Mouse (Mus musculus): Measurements from ENCODE around the gene Catsperg1. TPM values are rescaled to one million over a fixed set of nuclear protein-coding genes. Genes with fewer than 3 reads are reported as not detected.
"Not testable (repeated sequence)": the region's sequence is repeated elsewhere in the genome, so short reads cannot be mapped to it uniquely, and the experiment has no call there.

The Catsperg1 gene
- polyA plus RNA-seq, 1 experiment from 2014 or later, result 0.45 TPM

- DNase-seq (ENCODE audit: low spot score), result no peak
- no peak overlapping the region for H3K4me3 ChIP-seq
- H3K27ac ChIP-seq, result no peak overlapping the region
- no peaks in the 10 kb centered on the region for H3K9me3 ChIP-seq (replicated peaks)
- peaks cover 39% of the 10 kb centered on the region for H3K36me3 ChIP-seq
- peaks cover 21% of the 10 kb centered on the region for H3K27me3 ChIP-seq (ENCODE audit: low read depth, poor library complexity, severe bottlenecking)
- WGBS, result 86% methylated on average over 7 of the region's 7 CpGs
- peaks cover 18% of the 10 kb centered on the region for H3K4me1 ChIP-seq
These were observed 31.0 kb upstream of the Catsperg1 start for GRCm38 (mm10) chr7:29244732-29245416.

DNA sequence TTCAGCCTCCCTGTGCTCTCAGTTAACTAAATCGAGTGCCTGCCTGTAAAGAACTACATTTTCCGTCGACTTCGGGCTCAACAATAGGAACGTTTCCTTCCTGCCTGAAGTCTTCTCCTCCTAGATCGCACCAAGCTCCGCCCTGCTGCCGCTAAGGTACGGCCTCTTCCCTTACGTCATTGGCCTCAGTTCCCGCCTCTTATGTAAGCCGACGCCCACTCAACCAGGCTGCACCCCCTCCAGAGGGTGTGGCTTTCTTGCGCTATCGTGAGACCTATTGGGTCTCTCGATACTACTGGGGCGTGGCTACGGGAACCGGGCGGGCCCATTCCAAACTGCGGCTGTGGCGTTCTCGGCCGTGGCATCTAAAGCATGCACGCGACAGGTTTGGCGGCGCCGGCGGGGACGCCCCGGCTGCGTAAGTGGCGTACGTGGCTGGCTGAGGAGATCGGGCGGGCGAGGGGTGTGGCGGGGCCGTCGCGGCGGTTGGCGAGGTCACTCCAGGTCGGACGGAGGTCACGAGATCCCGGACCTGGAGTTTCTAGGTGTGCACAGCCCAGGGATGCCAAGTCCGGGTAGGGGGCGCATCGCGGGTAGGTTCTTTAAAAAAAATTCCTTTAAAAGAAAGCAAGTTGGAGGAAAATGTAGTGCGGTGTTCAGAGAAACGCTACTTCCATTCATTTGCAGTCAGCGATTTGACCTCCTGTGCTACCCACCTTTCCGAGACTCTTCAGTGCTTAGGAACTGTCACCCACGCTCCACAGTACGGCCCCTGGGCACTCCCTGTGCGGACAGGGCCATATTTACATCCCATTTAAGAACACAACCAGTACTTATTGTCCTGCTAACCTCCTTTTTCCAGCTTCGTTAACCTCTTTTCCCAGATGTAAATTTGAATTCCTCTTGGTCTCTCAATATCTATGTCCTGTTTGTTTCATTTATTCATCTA lies 24.5 kb upstream of the Catsperg1 start, which contains the start of gene Yif1b:
TSS of gene Yif1b (plus strand) at position 311 of the 949 bp plus-strand sequence.
- DNase-seq (ENCODE audit: low spot score), result peak; percentile 98

GRCm38 (mm10) chr7:29237596-29237995 lies 23.8 kb upstream of the Catsperg1 start:
- DNase-seq (ENCODE audit: low spot score); H3K36me3 ChIP-seq; H3K9me3 ChIP-seq (replicated peaks): not testable (repeated sequence)
- Histone ChIP-seq H3K27me3 (ENCODE audit: low read depth, poor library complexity, severe bottlenecking) (peaks cover 16% of the 10 kb centered on the region), H3K27ac (peak overlapping the region; percentile 89), H3K4me3 (peak overlapping the region; percentile 70), H3K4me1 (peaks cover 18% of the 10 kb centered on the region)
- WGBS, result 34% methylated on average over 6 of the region's 6 CpGs

More for the DNA sequence above, 24.5 kb upstream of the Catsperg1 start, which contains the start of gene Yif1b:
- Histone ChIP-seq H3K4me3 (peak within 1 kb of the TSS; percentile 70), H3K27ac (peak within 1 kb of the TSS; percentile 89), H3K36me3 (no peaks in the 10 kb centered on the region; the same call in 1 of the 2 replicates), H3K4me1 (peaks cover 17% of the 10 kb centered on the region), H3K27me3 (ENCODE audit: low read depth, poor library complexity, severe bottlenecking) (peaks cover 9% of the 10 kb centered on the region), H3K9me3 (replicated peaks) (no peaks in the 10 kb centered on the region)
- under 1% methylated on average over 60 of the region's 60 CpGs for WGBS

DNA sequence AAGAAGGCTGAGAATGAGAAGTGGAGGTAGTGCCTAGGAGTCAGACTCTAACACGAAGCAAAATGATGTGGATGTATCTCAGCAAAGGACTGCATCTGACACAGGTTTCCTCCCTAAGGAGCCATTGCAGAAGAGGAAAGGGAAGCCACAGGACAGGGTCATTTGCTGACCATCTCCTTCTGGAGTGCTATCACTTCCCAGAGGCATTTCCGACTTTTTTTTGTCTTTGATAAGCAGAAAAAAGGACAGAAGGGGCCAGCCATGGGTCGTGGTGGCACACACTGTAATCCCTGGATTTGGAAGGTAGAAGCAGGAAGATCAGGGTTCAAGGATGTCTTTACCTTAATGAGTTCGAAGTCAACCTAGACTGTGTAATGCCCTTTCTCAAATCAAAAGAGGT lies 22.8 kb upstream of the Catsperg1 start:
- no peaks in the 10 kb centered on the region for H3K9me3 ChIP-seq (replicated peaks)
- no peak overlapping the region for H3K4me3 ChIP-seq
- no peak for DNase-seq (ENCODE audit: low spot score)
- H3K36me3 ChIP-seq, result no peaks in the 10 kb centered on the region; the same call in 1 of the 2 replicates
- peaks cover 26% of the 10 kb centered on the region for H3K4me1 ChIP-seq
- peaks cover 26% of the 10 kb centered on the region for H3K27me3 ChIP-seq (ENCODE audit: low read depth, poor library complexity, severe bottlenecking)
- H3K27ac ChIP-seq, result no peak overlapping the region
- whole genome bisulfite sequencing, result 87% methylated on average over 4 of the region's 4 CpGs

DNA sequence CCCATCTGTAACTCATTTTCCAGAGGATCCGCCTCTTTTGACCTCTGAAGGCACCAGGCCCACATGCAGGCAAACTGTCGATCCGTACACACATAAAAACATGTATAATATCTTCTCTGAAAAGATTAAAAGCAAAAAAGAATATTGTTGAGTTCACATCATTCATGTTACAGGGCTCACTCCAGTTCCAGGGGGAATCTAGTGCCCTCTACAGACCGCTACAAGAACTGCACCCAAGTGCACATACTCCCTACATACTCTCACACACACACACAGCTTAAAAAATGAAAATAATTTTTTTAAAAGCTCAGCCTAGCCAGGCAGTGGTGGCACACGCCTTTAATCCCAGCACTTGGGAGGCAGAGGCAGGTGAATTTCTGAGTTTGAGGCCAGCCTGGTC lies 20.8 kb upstream of the Catsperg1 start:
- 69% methylated on average over 5 of the region's 5 CpGs for WGBS
- H3K27ac ChIP-seq, result no peak overlapping the region

DNA sequence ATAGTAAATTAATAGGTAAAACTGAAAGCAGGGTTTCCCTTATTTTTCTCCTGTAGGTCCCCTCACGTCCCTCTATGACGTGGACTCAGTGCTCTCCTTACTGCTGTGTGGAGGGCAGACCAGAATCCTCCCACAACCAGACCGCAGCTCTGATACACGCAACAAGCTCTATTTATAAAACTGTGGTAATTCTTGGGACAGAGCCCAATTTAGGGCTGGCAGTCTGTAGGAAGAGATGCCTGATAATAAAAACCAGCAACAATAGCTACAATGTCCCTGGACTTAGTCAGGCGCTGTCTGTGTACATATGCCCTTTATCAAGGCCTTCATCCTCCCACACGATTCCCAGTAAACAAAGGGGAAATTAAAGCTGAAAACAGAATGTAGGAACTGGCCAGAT lies 19.9 kb upstream of the Catsperg1 start:
- WGBS, result 88% methylated on average over 6 of the region's 6 CpGs
- Histone ChIP-seq H3K27ac (no peak overlapping the region), H3K36me3 (no peaks in the 10 kb centered on the region), H3K4me3 (no peak overlapping the region), H3K27me3 (ENCODE audit: low read depth, poor library complexity, severe bottlenecking) (peaks cover 55% of the 10 kb centered on the region), H3K9me3 (replicated peaks) (no peaks in the 10 kb centered on the region), H3K4me1 (peaks cover 15% of the 10 kb centered on the region)
- no peak for DNase-seq (ENCODE audit: low spot score)

More for the DNA sequence above, 20.8 kb upstream of the Catsperg1 start:
- H3K4me1 ChIP-seq, result peaks cover 25% of the 10 kb centered on the region
- H3K36me3 ChIP-seq, result no peaks in the 10 kb centered on the region
- no peak for DNase-seq (ENCODE audit: low spot score)
- H3K4me3 ChIP-seq, result no peak overlapping the region
- H3K9me3 ChIP-seq (replicated peaks), result no peaks in the 10 kb centered on the region
- H3K27me3 ChIP-seq (ENCODE audit: low read depth, poor library complexity, severe bottlenecking), result peaks cover 46% of the 10 kb centered on the region

DNA sequence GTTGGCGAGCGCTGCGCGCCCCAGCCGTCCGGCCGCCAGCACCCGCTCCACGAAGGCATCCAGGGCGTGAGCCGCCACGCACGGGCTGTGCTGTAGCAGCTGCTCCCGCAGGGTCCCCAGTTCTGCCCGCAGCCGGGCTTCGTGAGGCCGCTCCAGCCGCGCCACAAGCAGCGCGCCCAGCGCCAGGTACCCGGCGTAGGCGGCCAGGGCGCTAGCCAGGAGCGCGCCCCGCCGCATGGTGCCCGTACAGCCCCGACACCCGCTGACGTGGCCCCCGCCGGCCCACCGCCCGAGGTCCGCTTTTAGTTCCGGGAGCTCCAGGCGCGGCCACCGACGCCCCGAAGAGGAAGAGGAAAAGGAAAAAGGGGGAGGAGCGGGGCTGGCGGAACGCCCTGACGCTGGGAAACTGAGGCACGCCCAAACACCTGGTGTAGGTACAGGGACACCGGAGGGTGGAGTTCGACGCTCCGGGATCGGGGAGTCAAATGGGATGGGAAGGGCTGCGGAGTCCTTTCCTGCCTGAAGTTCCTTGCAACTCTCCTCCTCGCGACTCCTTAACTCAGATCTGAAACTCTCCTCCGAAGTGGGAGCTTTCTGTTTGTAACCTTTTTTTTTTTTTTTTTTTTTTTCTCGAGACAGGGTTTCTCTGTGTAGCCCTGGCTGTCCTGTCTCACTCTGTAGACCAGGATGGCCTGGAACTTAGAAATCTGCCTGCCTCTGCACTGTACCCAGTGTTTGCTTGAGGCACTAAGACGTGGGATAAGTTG lies 18.6 kb upstream of the Catsperg1 start, which contains the start of gene Kcnk6:
TSS of gene Kcnk6 (minus strand) at position 269 of the 767 bp plus-strand sequence.
- peak within 1 kb of the TSS; percentile 58 for H3K4me3 ChIP-seq
- peaks cover 55% of the 10 kb centered on the region for H3K27me3 ChIP-seq (ENCODE audit: low read depth, poor library complexity, severe bottlenecking)
- peaks cover 9% of the 10 kb centered on the region for H3K4me1 ChIP-seq
- no peaks in the 10 kb centered on the region for H3K36me3 ChIP-seq
- peak within 1 kb of the TSS; percentile 75 for H3K27ac ChIP-seq
- no peaks in the 10 kb centered on the region for H3K9me3 ChIP-seq (replicated peaks)
- DNase-seq (ENCODE audit: low spot score), result peak; percentile 55
- under 1% methylated on average over 62 of the region's 62 CpGs for WGBS

- peaks cover 55% of the 10 kb centered on the region for H3K27me3 ChIP-seq (ENCODE audit: low read depth, poor library complexity, severe bottlenecking)
- 59% methylated on average over 3 of the region's 3 CpGs for WGBS
- no peaks in the 10 kb centered on the region for H3K36me3 ChIP-seq
- peaks cover 9% of the 10 kb centered on the region for H3K4me1 ChIP-seq
- no peaks in the 10 kb centered on the region for H3K9me3 ChIP-seq (replicated peaks)
- no peak for DNase-seq (ENCODE audit: low spot score)
- H3K27ac ChIP-seq, result no peak overlapping the region
- H3K4me3 ChIP-seq, result peak overlapping the region; percentile 58
These were observed 17.7 kb upstream of the Catsperg1 start for GRCm38 (mm10) chr7:29231517-29231916.

DNA sequence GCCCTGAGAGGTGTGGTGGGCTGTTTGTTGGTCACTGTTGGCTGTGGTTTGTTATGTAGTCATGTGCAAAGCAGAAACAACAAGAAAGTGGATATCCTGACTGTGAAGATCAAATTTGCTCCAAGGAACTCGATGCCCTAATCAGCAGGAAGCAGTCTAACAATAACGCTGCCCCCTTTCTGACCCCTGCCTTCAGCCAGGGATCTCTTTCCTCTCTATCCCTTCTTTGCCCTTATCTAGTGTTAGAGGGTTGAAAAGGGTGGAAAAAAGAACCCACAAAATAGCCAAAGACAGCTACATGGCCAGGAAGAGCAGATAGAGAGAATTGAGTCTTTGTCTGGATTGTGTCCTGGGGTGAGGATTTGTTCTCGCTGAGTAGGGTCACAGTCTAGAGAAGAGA lies 16.7 kb upstream of the Catsperg1 start:
- peaks cover 55% of the 10 kb centered on the region for H3K27me3 ChIP-seq (ENCODE audit: low read depth, poor library complexity, severe bottlenecking)
- no peaks in the 10 kb centered on the region for H3K9me3 ChIP-seq (replicated peaks)
- peaks cover 11% of the 10 kb centered on the region for H3K4me1 ChIP-seq
- DNase-seq (ENCODE audit: low spot score), result no peak
- H3K36me3 ChIP-seq, result no peaks in the 10 kb centered on the region
- no peak overlapping the region for H3K27ac ChIP-seq
- no peak overlapping the region for H3K4me3 ChIP-seq
- WGBS, result 62% methylated on average over 3 of the region's 3 CpGs

DNA sequence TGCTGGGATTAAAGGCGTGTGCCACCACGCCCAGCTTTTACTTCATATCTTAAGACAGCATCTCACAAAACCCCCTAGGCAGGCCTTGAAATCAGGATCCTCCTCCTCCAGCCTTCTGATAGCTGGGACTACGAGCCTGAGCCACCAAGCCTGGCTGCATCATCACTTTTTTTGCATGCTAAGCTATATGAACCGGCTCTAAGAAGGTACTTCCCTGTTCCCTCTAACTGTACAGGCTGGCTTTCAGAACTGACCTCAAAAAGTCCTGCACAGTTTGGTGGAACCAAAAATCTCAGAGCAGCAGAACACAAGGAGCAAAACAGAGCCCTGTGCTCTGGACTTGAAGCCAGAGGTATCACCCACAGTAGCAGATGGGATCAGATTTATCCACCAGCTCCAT lies 14.4 kb upstream of the Catsperg1 start:
- Histone ChIP-seq H3K4me3 (no peak overlapping the region), H3K27me3 (ENCODE audit: low read depth, poor library complexity, severe bottlenecking) (peaks cover 45% of the 10 kb centered on the region), H3K4me1 (peaks cover 21% of the 10 kb centered on the region), H3K27ac (no peak overlapping the region), H3K9me3 (replicated peaks) (no peaks in the 10 kb centered on the region), H3K36me3 (no peaks in the 10 kb centered on the region)
- DNase-seq (ENCODE audit: low spot score), result no peak
- 79% methylated on average over 4 of the region's 4 CpGs for WGBS

DNA sequence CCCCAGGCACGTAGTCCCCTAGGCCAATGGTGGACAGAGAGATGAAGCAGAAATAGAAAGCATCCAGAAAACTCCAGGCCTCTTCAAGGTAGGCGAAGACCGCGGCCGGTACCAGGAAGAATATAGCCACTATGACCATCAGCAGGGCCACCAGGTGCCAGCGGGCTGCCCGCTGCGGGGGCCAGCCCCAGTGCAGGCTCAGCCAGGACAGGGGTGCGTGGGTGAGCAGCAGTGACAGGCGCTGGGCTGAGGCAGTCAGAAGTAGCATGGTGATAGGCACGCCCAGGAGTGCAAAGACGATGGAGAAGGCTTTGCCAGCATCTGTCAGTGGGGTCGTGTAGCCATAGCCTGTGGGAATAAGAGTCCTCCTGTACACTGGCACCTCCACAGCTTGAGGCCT lies 11.7 kb upstream of the Catsperg1 start:
- no peaks in the 10 kb centered on the region for H3K36me3 ChIP-seq
- H3K4me3 ChIP-seq, result peak overlapping the region; percentile 37
- H3K27ac ChIP-seq, result peak overlapping the region; percentile 71
- no peak for DNase-seq (ENCODE audit: low spot score)
- H3K4me1 ChIP-seq, result peaks cover 11% of the 10 kb centered on the region
- H3K9me3 ChIP-seq (replicated peaks), result no peaks in the 10 kb centered on the region
- H3K27me3 ChIP-seq (ENCODE audit: low read depth, poor library complexity, severe bottlenecking), result peaks cover 18% of the 10 kb centered on the region
- WGBS, result 74% methylated on average over 13 of the region's 13 CpGs

DNA sequence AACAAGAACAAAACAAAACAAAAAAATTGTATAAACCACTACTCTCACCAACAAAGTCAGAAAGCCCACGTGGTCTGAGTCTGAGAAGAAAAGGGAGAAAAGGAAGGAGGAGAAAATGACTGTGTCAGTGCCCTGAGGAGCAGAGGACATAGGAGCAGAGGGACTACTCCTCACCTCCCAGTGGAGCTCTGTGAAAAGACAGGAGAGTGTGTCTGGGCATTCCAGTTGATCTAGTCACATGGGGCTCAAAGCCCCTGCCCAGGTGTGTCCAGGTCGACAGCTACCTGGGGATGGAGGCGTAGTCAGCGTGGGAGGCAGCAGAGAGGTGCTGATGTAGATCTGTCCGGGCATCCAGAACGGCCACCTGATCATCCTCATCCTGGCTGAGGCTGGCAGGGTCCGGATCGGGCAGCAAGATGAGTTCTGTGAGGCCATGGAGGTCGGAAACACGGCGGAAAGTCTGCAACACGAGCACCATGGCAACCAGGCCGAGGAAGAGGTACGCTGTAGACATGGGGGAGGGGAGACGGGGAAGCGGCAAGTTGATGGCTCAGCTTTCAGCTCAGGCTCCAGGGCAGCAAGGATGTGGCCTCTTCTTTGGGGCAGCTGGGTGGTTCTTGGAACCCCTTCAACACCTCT lies 11.0 kb upstream of the Catsperg1 start:
- Histone ChIP-seq H3K27me3 (ENCODE audit: low read depth, poor library complexity, severe bottlenecking) (peaks cover 12% of the 10 kb centered on the region; the same call in 1 of the 2 replicates), H3K4me3 (peak overlapping the region; percentile 37), H3K36me3 (no peaks in the 10 kb centered on the region), H3K27ac (peak overlapping the region; percentile 71), H3K9me3 (replicated peaks) (no peaks in the 10 kb centered on the region; the same call in 1 of the 2 replicates), H3K4me1 (peaks cover 11% of the 10 kb centered on the region)
- DNase-seq (ENCODE audit: low spot score), result peak; percentile 62
- 9% methylated on average over 16 of the region's 16 CpGs for WGBS

All from limb, embryonic 10.5 days (tissue).